Mouse (Mus musculus): ENCODE measurements around the gene Yif1a.

Gene Yif1a

DNA sequence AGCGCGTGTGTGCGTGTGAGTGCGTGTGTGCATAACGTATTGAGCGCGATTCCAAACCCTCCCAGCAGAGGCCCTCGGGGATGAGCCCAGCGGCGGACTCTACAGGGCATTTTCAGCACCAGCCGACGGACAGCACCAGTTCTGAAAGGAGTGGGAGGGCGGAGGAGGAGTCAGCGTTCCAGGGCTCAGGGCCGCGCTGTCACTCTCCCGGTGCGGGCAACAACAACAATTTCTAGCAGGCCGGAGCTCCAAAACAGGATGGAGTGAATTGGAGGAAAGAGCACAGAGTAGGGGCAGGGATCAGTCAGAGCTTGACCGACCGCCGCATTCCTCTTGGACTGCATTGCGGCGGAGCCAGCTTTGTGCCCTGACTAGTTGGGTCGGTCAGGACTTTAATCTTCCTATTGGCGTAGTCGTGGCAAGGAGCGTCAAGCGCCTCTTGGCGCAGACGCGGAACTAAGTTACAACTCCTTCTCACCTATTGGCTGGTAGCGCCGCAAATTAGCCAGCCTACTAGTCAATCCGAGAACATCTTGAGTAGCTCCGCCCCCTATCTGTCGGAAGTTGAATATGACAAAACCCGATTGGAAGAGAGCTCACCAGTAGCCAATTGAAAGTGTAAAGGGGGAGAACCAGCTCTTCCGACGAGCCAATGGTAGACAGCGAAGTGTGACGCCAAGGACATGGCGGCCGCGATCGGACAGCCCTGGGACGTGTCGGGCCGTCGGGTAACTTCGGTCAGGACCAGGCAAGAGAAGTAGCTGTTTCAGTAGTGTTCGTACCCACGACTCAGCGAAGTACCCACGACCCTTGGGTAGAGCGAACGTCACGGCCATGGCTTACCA is at the start of gene Yif1a:
Gene Yif1a, plus strand, starts transcription at position 655 of the 845 bp plus-strand sequence.
- peak; percentile 87 for DNase-seq (ENCODE audit: low spot score)

GRCm38 (mm10) chr19:5038709-5039156 is 49.6 kb upstream of the Yif1a start, which contains the start of the genes B4gat1 and AC124502.3:
Gene B4gat1 (plus strand): TSS chr19:5038826.
Gene AC124502.3 (plus strand): TSS chr19:5038891.
- DNase-seq (ENCODE audit: low spot score) = peak; percentile 51

DNA sequence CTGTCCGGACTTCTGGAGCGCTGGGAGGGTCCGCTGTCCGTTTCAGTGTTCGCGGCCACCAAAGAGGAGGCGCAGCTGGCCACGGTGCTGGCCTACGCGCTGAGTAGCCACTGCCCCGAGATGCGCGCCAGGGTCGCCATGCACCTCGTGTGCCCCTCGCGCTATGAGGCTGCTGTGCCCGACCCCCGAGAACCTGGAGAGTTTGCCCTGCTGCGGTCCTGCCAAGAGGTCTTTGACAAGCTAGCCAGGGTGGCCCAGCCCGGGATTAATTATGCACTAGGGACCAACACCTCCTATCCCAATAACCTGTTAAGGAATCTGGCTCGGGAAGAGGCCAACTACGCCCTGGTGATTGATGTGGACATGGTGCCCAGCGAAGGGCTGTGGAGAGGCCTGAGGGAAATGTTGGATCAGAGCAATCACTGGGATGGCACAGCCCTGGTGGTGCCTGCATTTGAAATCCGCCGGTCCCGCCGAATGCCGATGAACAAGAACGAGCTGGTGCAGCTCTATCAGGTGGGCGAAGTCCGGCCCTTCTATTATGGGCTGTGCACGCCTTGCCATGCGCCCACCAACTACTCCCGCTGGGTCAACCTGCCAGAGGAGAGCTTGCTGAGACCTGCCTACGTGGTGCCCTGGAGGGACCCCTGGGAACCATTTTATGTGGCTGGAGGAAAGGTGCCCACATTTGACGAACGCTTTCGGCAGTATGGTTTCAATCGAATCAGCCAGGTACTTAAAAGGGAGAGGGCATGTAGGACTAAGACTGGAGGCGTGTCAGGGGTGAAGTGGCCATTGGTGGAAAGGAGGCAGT is 48.8 kb upstream of the Yif1a start:
- DNase-seq (ENCODE audit: low spot score) = no peak

DNA sequence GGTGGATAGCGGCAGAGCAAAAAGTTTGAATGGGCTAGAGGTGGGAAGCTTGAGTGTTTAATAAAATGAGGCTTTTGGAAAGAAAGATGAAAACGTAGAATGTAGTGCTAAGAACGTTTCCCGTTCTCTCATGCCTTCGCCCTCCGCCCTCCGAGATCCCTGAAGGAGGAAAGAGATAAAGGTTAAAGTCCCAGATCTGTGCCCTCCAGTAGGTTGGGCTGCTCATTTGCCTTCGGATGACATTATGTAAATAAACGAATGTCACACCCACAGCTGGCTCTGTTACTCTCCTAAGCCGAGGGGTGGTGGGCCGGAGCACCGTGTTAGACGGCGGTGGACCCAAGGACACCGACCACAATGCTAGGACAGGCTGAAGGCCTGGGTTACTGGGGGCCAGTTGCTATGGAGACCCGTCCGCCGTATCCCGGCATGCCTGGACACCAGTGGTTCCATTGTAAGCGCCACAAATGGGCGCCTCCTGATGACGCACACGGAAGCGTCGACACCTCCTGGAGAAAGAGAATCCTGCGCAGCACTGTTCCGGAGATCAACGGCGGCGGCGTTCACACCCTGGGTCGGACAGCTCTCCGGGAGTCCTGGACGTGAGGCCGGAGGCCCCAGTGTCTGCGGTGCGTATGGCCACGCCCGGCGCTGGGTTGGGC is 47.3 kb upstream of the Yif1a start, which contains the start of gene Brms1:
Gene Brms1, plus strand, starts transcription at position 493 of the 662 bp plus-strand sequence.
- peak; percentile 70 for DNase-seq (ENCODE audit: low spot score)

DNA sequence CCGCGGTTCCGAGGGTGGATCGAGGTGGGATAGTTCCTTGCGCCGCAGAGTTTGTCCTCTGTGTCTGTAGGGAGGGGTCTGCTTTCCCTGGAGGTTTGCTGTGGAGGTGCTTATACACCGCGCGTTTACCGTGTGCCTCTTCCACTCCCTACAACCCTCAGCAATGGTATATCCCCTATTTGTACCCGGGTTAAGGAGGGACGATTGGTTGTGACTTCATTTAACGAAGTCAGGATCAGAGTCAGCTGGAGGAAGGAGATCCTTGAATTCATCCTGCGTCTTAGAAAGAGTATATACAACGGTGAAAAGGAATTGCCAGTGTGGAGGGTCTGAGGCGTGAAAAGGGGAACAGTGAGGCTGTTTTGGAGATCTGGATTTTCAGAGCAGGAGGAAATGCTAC is 46.8 kb upstream of the Yif1a start:
- DNase-seq (ENCODE audit: low spot score) = no peak

DNA sequence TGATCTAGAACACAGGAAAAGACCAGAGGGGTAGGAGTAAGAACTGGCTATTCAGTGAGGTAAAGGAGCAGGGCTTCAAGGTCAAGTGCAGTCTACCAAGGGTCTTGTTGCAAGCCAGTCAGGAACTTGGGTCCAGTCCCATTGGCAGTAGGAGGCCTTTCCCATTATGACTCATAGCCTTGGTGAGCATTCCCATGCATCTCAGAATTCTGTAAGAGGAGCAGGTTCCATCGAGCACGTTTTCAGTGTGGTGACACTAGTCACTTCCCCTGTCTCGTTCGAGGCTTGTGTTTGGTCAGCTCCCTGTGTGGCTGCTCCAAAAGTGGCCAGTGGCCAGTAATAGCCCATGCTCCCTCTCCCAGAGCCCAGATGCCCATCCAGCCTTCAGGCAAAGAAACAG is 42.8 kb upstream of the Yif1a start:
- no peak for DNase-seq (ENCODE audit: low spot score)

- no peak for DNase-seq (ENCODE audit: low spot score)
Measured at GRCm38 (mm10) chr19:5048138-5049056, 39.9 kb upstream of the Yif1a start.

DNA sequence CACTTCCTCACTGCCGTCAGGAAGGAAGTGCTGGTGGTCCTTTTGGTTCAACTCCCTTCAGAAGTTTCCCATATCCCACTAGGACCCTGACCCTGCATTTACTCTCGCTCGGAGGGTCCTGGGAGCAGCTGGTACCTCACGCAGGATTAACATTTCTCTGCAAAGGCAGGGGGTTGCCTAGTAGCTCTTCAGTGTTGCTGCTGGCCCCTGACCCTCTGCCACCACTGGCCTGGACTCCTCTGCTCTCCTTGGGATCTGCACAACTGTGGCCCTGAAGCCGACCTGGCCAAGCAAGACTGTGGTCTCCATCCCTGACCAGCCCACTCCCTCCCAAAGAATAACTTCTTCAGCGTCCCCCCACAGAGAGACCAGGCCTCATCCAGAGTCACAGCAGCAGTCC is 39.0 kb upstream of the Yif1a start:
- DNase-seq (ENCODE audit: low spot score) = no peak

DNA sequence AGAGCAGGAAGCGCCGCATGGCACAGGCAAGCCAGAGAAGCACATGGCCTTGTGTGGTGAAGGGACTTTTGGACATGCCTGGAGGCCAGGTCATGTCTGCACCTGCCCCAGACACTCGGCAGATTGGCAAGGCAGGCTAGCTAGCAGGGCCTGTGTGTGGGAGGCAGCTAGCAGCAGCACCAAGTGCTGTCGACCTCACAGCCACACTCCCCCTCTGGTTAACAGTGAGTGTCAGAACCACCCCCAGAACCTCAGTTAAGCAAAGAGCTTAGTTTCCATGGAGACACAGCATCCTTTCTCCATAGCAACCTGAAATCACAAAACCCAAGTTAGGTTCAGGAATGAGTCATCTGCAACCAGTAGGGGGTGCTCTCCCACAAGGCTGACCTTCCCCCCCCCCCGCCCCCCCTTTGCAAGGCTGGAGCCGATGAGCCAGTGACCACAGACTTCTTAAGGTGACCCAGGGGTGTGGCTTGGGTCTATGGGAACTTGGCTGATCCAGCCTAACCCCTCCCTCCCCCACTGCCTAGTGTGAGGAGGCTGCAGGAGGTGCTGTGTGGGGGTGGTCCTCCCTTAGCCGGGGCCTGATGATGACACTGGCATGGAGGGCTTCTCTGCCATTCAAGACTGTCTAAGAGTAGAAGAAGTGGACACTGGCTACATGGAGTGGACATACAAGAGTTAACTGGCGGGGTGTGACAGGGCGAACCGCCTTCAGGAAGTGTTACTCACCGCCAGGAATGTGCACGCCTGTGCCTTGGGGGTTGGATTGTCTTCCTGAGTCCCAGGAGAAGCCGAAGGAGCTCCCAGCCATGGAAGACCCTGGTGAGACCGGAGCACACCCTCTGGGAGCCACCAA is 38.1 kb upstream of the Yif1a start, which contains the start of gene Rin1:
Gene Rin1, plus strand, starts transcription at position 435 of the 859 bp plus-strand sequence.
- no peak for DNase-seq (ENCODE audit: low spot score)

- no peak for DNase-seq (ENCODE audit: low spot score)
Measured at GRCm38 (mm10) chr19:5051031-5051430, 37.3 kb upstream of the Yif1a start.

DNA sequence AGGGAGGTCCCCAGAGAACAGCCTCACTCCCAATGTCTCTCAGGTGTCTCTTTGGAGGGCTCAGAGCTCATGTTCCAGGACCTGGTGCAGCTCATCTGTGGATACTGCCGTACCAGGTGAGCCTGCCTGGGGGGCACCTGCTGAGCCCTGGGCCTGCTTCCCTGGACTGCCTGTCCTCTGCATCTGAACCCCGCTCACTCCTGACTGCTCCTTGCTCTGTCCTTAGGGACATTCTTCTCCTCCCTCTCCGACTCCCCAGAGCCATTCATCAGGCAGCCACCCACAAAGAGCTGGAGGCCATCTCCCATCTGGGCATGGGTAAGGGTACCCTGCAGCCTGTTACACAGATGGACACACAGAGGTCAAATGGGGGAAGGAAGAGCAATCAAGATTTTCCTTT is 36.8 kb upstream of the Yif1a start:
- no peak for DNase-seq (ENCODE audit: low spot score)

DNA sequence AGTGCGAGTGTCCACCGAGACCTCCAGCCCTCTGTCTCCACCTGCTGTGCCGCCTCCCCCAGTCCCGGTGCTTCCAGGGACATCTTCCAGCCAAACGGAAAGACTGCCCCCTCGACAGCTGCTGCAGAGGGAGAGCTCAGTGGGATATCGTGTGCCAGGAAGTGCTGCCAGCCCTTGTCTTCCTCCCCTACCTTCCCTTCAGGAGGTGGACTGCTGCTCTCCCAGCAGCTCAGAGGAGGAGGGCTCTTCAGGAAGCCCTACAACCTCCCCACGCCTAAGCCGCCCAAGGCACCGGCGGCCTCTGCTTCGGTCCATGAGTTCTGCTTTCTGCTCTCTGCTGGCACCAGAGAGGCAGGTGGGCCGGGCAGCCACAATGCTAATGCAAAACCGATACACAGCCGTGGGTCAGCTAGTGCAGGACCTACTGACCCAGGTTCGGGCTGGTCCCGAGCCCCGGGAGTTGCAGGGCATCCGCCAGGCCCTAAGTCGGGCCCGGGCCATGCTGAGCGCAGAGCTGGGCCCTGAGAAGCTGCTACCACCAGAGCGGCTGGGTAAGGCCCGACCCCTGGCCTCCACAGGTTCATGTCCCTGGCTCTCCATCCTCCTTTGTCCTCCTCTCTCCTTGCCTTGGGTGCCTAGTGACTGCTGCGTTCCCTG is 36.0 kb upstream of the Yif1a start:
- DNase-seq (ENCODE audit: low spot score) = no peak

DNA sequence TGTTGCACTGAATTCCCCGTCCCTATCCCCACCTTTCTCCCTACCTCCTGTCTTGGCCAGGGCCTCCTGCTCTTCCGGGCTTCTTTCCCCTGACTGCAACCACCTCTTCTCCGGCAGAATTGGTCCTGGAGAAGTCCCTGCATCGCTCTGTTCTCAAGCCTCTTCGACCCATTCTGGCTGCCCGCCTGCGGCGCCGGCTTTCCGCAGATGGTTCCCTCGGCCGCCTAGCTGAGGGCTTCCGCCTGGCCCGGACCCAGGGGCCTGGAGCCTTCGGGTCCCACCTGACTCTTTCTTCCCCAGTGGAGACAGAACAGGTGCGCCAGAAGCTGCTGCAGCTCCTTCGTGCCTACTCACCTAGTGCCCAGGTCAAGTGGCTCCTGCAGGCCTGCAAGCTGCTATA is 35.5 kb upstream of the Yif1a start:
- no peak for DNase-seq (ENCODE audit: low spot score)

- DNase-seq (ENCODE audit: low spot score) = no peak
Measured at GRCm38 (mm10) chr19:5053909-5054308, 34.4 kb upstream of the Yif1a start.

- DNase-seq (ENCODE audit: low spot score) = no peak
Measured at GRCm38 (mm10) chr19:5056251-5056650, 32.1 kb upstream of the Yif1a start.

DNA sequence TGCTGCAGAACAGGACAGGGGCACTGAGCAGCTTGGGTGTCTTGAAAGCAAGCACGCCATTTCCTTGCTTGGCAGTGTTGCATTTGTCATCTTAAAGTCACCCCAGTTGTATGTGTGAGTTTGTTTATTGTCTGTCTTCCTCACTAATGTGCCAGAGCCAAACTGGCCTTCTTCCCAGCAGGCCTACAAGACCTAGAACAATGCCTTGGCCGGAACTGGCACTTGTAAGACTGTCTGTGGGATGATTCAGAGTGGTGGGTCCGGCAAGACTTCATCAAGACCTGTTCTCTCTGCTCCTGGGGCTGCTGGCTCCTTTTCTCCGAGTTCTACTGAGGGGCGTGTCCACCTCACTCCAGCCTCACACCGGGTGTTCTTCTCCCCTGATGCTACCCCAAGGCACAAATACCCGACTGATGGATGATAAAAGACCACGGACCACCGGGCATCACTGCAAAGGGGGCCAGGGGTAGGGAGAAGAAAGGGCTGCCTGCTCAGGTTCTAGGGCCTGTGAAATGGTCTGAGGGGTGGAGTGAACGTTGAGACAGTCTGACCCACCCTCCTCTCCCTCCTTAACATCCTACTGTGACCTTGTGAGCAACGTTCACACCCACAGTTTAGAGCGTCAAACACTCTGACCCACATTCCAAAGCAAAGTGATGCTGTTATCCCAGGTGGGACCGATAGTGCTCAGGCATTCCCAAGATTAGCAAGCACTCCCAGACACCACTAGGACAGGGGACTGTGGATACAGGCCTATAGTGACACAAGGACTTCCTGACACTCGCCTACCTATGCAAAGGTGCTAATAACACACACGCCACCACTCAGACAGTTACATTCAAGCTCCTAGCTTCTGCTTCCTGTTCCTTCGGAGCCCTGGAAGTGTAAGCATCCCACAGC is 30.2 kb upstream of the Yif1a start:
- DNase-seq (ENCODE audit: low spot score) = no peak

- DNase-seq (ENCODE audit: low spot score) = no peak
Measured at GRCm38 (mm10) chr19:5058801-5059771, 29.3 kb upstream of the Yif1a start.

Measured in urinary bladder, postnatal 10 days (tissue).